Mouse (Mus musculus) embryonic fibroblast, embryonic 13.5 days (primary cell): Measurements from ENCODE around the gene Dpf1.

ENCODE experiments used
- CTCF ChIP-seq: IDR thresholded peaks from 2 replicates; pipeline ENCODE4 v1.5.1; 2011; ENCODE audit warnings: mild to moderate bottlenecking, control low read depth, low read length, moderate library complexity, borderline replicate concordance; ENCODE audit not compliant: insufficient read depth
- POLR2A ChIP-seq: IDR thresholded peaks from 2 replicates; pipeline ENCODE4 v1.6.1; 2011; ENCODE audit warnings: low read depth, mild to moderate bottlenecking, control low read depth, low read length, moderate library complexity

GRCm38 (mm10) chr7:29283876-29284275 lies 19.9 kb upstream of the Dpf1 start:
- TF ChIP-seq POLR2A (no peak), CTCF (no peak)
